Mouse (Mus musculus) large intestine, adult 2 months (tissue): ENCODE data around the gene Tyro3. TPM values are rescaled to one million over a fixed set of nuclear protein-coding genes. Genes with fewer than 3 reads are reported as not detected.

Source experiments
- DNase-seq: peaks from one replicate; pipeline ENCODE4 v3.0.0-alpha.2; 2012; ENCODE audit warnings: low read depth, low spot score
- WGBS: fragments of 180-500 bp; shearing (Covaris S2); methylation state at CpG from one replicate; pipeline ENCODE4 v1.1.7; 2018; 5-methylcytosine and 5-hydroxymethylcytosine counted together
- polyA plus RNA-seq: library from polyadenylated mRNA; depleted of rRNA; stranded (reverse); fragments of >200 nt; gene quantifications from 2 replicates; pipeline ENCODE4 v1.2.3, GENCODE M21; 2012; rRNA removed

Gene Tyro3
- polyA plus RNA-seq, 1 experiment: 3.5 TPM

- WGBS: 66% methylated on average over 2 of the region's 2 CpGs
- DNase-seq: no peak
Observed at GRCm38 (mm10) chr2:119845882-119846546, 48.5 kb downstream of the Tyro3 start.

GRCm38 (mm10) chr2:119846929-119847328, 49.4 kb downstream of the Tyro3 start:
- WGBS: 57% methylated on average over 4 of the region's 4 CpGs

GRCm38 (mm10) chr2:119853811-119854210, 56.3 kb downstream of the Tyro3 start:
- DNase-seq: no peak
- 84% methylated on average over 4 of the region's 4 CpGs for WGBS

More at GRCm38 (mm10) chr2:119846929-119847328, 49.4 kb downstream of the Tyro3 start:
- no peak for DNase-seq

GRCm38 (mm10) chr2:119855310-119855850, 57.8 kb downstream of the Tyro3 start:
- 67% methylated on average over 6 of the region's 6 CpGs for WGBS
- no peak for DNase-seq

GRCm38 (mm10) chr2:119857341-119857740, 59.8 kb downstream of the Tyro3 start:
- no peak for DNase-seq
- WGBS: 91% methylated on average over 2 of the region's 2 CpGs

- no peak for DNase-seq
- WGBS: 60% methylated on average over 4 of the region's 4 CpGs
Observed at GRCm38 (mm10) chr2:119864484-119864883, 67.0 kb downstream of the Tyro3 start.

Other genes starting within 250 kb of the Tyro3 start
- gene Nusap1, start 179.4 kb upstream of the Tyro3 start, polyA plus RNA-seq: 3.6 and 4.2 TPM in 2 replicates
- gene Oip5, start 179.3 kb upstream of the Tyro3 start, polyA plus RNA-seq: 5.0 and 7.2 TPM in 2 replicates
- 4.8 and 5.2 TPM in 2 replicates for gene Ndufaf1, start 134.9 kb upstream of the Tyro3 start, polyA plus RNA-seq
- gene Rtf1, start 122.7 kb upstream of the Tyro3 start, polyA plus RNA-seq: 6.3 and 6.5 TPM in 2 replicates
- gene Itpka, start 55.4 kb upstream of the Tyro3 start, polyA plus RNA-seq: 32.1 and 41.0 TPM in 2 replicates
- gene Ltk, start 37.3 kb upstream of the Tyro3 start, polyA plus RNA-seq: 2.1 and 3.0 TPM in 2 replicates
- 12.1 and 15.2 TPM in 2 replicates for gene Rpap1, start 10.2 kb upstream of the Tyro3 start, polyA plus RNA-seq
- gene Mga, start 99.5 kb downstream of the Tyro3 start, polyA plus RNA-seq: 4.3 and 10.9 TPM in 2 replicates
- gene Mapkbp1, start 175.0 kb downstream of the Tyro3 start, polyA plus RNA-seq: 9.1 and 19.2 TPM in 2 replicates
- gene Jmjd7, start 229.8 kb downstream of the Tyro3 start, polyA plus RNA-seq: 9.2 and 10.4 TPM in 2 replicates
- 3.1 and 3.8 TPM in 2 replicates for gene Gm28042, start 229.8 kb downstream of the Tyro3 start, polyA plus RNA-seq
- 3.2 and 5.4 TPM in 2 replicates for gene Pla2g4b, start 235.7 kb downstream of the Tyro3 start, polyA plus RNA-seq